Mouse (Mus musculus) forebrain, embryonic 16.5 days (tissue): ENCODE measurements around the gene Tmem115. TPM values are rescaled to one million over a fixed set of nuclear protein-coding genes. Genes with fewer than 3 reads are reported as not detected.

ENCODE experiments used
- ATAC-seq: fragments of 200-750 bp; cut with Nextera tagmentation; 2 replicates; pipeline ENCODE4 v1.8.0; 2017; ENCODE audit warnings: mild to moderate bottlenecking, moderate library complexity
- H3K27ac ChIP-seq: fragments of 300-500 bp; sonication (generic); 2 replicates; pipeline ENCODE4 v1.5.1; 2014; ENCODE audit warnings: low read length, control low read depth
- H3K27me3 ChIP-seq: fragments of 300-500 bp; sonication (generic); replicated peaks from 2 replicates; pipeline ENCODE4 v1.6.1; 2014; ENCODE audit warnings: low read length; ENCODE audit not compliant: control insufficient read depth, insufficient read depth
- H3K36me3 ChIP-seq: fragments of 300-500 bp; sonication (generic); 2 replicates; pipeline ENCODE4 v1.6.1; 2014; ENCODE audit not compliant: control insufficient read depth, insufficient read depth
- H3K4me1 ChIP-seq: fragments of 300-500 bp; sonication (generic); replicated peaks from 2 replicates; pipeline ENCODE4 v1.6.1; 2014; ENCODE audit warnings: low read length; ENCODE audit not compliant: control insufficient read depth, insufficient read depth
- H3K4me2 ChIP-seq: fragments of 300-500 bp; sonication (generic); 2 replicates; pipeline ENCODE4 v1.6.1; 2014; ENCODE audit warnings: mild to moderate bottlenecking, low read length, control low read depth
- H3K4me3 ChIP-seq: fragments of 300-500 bp; sonication (generic); replicated peaks from 2 replicates; pipeline ENCODE4 v1.5.1; 2014; ENCODE audit warnings: mild to moderate bottlenecking, low read length, control low read depth
- H3K9ac ChIP-seq: fragments of 300-500 bp; sonication (generic); replicated peaks from 2 replicates; pipeline ENCODE4 v1.6.1; 2014; ENCODE audit warnings: low read depth, low read length, control low read depth
- H3K9me3 ChIP-seq: fragments of 300-500 bp; sonication (generic); 2 replicates; pipeline ENCODE4 v1.6.1; 2016; ENCODE audit warnings: low read length; ENCODE audit not compliant: control insufficient read depth
- WGBS: fragments of 180-500 bp; shearing (Covaris S2); extraction: QIAGEN DNeasy Blood & Tissue Kit; methylation state at CpG from one replicate; pipeline ENCODE4 v1.1.7; 2014; 5-methylcytosine and 5-hydroxymethylcytosine counted together
- polyA plus RNA-seq: library from polyadenylated mRNA; unstranded; fragments of >200 nt; fragmentation: Nextera tagmentation; extraction: Ambion mirVana; gene quantifications from 2 replicates; pipeline ENCODE4 v1.2.1, GENCODE M21; 2015

Tmem115 gene
- polyA plus RNA-seq, 1 experiment from 2014 or later, result 41.9 TPM

DNA sequence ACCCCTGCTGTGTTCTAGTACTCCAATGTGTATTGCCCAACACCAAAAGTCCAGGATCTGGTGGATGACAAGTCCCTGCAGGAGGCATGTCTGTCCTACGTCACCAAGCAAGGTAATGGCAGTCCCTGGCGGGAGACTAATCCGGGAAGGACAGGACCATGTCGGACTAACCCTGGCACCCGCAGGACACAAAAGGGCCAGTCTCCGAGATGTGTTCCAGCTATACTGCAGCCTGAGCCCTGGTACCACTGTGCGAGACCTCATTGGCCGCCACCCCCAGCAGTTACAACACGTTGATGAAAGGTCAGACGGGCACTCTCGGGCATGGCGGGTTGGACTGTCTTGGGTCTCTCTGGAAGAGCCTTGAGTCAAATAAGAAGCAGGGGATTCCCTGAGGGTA lies 11.0 kb downstream of the Tmem115 start:
- no peak overlapping the region for H3K9ac ChIP-seq
- peaks cover 5% of the 10 kb centered on the region; the same call in 1 of the 2 replicates for H3K27me3 ChIP-seq
- H3K4me3 ChIP-seq, result no peak overlapping the region
- peaks cover 44% of the 10 kb centered on the region for H3K4me1 ChIP-seq
- peaks cover 12% of the 10 kb centered on the region for H3K36me3 ChIP-seq
- H3K9me3 ChIP-seq, result no peaks in the 10 kb centered on the region
- WGBS, result 93% methylated on average over 12 of the region's 12 CpGs
- no peak overlapping the region for H3K4me2 ChIP-seq
- H3K27ac ChIP-seq, result no peak overlapping the region
- ATAC-seq, result no peak

GRCm38 (mm10) chr9:107545199-107545598 lies 11.5 kb downstream of the Tmem115 start:
- no peak overlapping the region for H3K4me2 ChIP-seq
- peaks cover 44% of the 10 kb centered on the region for H3K4me1 ChIP-seq
- no peak overlapping the region for H3K4me3 ChIP-seq
- WGBS, result 84% methylated on average over 10 of the region's 10 CpGs
- H3K27me3 ChIP-seq, result peaks cover 9% of the 10 kb centered on the region; the same call in 1 of the 2 replicates
- H3K9me3 ChIP-seq, result no peaks in the 10 kb centered on the region
- no peak overlapping the region for H3K27ac ChIP-seq
- H3K9ac ChIP-seq, result no peak overlapping the region
- ATAC-seq, result no peak
- H3K36me3 ChIP-seq, result peaks cover 9% of the 10 kb centered on the region

DNA sequence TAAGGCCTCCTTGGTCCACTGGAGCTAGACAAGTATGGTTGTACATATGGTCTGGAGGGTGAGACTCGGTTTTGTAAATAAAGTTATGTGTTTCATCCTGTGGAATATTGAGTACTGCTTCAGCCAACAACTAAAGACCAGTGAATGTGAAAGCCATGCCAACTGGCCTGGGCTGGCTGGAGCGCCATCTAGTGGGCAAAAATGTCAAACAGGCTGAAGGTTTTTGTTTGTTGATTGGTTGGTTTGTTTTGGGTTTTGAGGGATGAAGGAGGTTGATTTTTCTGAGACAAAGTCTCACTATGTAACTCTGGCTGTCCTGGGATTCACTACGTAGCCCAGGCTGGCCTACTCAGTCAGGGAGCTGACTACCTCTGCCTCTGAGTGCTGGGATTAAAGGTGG lies 11.9 kb downstream of the Tmem115 start:
- H3K9me3 ChIP-seq, result no peaks in the 10 kb centered on the region
- no peak overlapping the region for H3K4me3 ChIP-seq
- no peak overlapping the region for H3K27ac ChIP-seq
- 7% methylated on average over 3 of the region's 3 CpGs for WGBS
- H3K27me3 ChIP-seq, result peaks cover 13% of the 10 kb centered on the region
- ATAC-seq, result no peak
- peaks cover 41% of the 10 kb centered on the region for H3K4me1 ChIP-seq
- no peak overlapping the region for H3K4me2 ChIP-seq
- H3K9ac ChIP-seq, result no peak overlapping the region
- H3K36me3 ChIP-seq, result peaks cover 9% of the 10 kb centered on the region

GRCm38 (mm10) chr9:107547026-107547425 lies 13.3 kb downstream of the Tmem115 start, which contains the start of gene Zmynd10:
Gene Zmynd10 (plus strand): TSS chr9:107547298.
- H3K9ac ChIP-seq, result 0 out of 2 replicates have a peak within 1 kb of the TSS, but pooled peaks have one; percentile 32
- H3K4me1 ChIP-seq, result peaks cover 46% of the 10 kb centered on the region
- peak; percentile 68 for ATAC-seq
- H3K36me3 ChIP-seq, result peaks cover 9% of the 10 kb centered on the region
- H3K4me2 ChIP-seq, result peak within 1 kb of the TSS; percentile 55
- H3K27me3 ChIP-seq, result peaks cover 23% of the 10 kb centered on the region
- no peaks in the 10 kb centered on the region for H3K9me3 ChIP-seq
- peak within 1 kb of the TSS; percentile 44 for H3K27ac ChIP-seq
- peak within 1 kb of the TSS; percentile 31 for H3K4me3 ChIP-seq
- 2% methylated on average over 20 of the region's 20 CpGs for WGBS

DNA sequence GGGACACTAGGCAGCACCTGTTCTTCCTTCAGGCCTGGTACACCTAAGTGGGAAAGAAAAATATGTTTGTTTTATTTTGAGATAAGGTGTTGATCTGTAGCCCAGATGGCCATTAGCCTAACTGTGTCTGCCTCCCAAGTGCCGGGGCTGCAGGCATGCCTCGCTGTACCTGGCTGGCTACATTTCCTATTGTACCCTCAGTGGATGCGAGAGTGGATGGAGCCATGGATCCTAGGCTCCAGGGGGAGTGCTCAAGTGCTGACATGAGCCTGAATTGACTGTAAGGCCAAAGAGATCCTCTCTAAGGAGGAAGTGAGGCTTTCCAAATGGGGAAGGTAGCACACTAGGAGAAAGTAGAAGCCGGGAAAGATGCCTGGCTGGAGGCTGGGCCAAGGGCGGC lies 14.2 kb downstream of the Tmem115 start:
- Histone ChIP-seq H3K9me3 (no peaks in the 10 kb centered on the region), H3K36me3 (peaks cover 9% of the 10 kb centered on the region), H3K4me2 (no peak overlapping the region), H3K4me3 (no peak overlapping the region), H3K27ac (no peak overlapping the region), H3K9ac (no peak overlapping the region), H3K27me3 (peaks cover 32% of the 10 kb centered on the region), H3K4me1 (peaks cover 40% of the 10 kb centered on the region)
- no peak for ATAC-seq
- 79% methylated on average over 5 of the region's 5 CpGs for WGBS

DNA sequence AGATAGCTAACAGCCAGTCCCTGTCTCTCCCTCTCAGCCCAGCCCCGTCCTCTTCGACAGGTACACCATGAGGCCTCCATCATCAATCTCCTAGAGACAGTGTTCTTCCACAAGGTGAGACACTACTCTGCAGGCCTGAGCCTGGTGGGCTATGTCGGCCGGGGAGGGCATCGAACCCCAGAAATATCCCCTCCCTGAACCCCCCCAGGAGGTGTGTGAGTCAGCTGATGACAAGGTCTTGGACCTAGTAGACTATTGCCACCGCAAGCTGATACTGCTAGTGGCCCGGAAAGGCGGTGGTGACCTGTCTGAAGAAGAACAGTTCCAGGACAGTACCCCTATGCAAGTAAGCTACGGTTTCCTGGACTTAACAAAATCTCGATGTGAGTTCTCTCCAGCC lies 15.1 kb downstream of the Tmem115 start:
- Histone ChIP-seq H3K27ac (no peak overlapping the region), H3K4me2 (no peak overlapping the region), H3K9ac (no peak overlapping the region), H3K4me3 (no peak overlapping the region), H3K4me1 (peaks cover 41% of the 10 kb centered on the region), H3K27me3 (peaks cover 32% of the 10 kb centered on the region), H3K36me3 (peaks cover 9% of the 10 kb centered on the region), H3K9me3 (no peaks in the 10 kb centered on the region)
- ATAC-seq, result no peak
- 88% methylated on average over 10 of the region's 10 CpGs for WGBS

GRCm38 (mm10) chr9:107549297-107550074 lies 15.7 kb downstream of the Tmem115 start:
- 88% methylated on average over 20 of the region's 20 CpGs for WGBS
- H3K36me3 ChIP-seq, result 0 out of 2 replicates have a peak, but pooled peaks cover 3% of the 10 kb centered on the region
- H3K27ac ChIP-seq, result no peak overlapping the region
- H3K4me1 ChIP-seq, result peaks cover 43% of the 10 kb centered on the region
- H3K4me2 ChIP-seq, result no peak overlapping the region
- H3K9me3 ChIP-seq, result no peaks in the 10 kb centered on the region
- no peak overlapping the region for H3K4me3 ChIP-seq
- ATAC-seq, result no peak
- peaks cover 32% of the 10 kb centered on the region for H3K27me3 ChIP-seq
- H3K9ac ChIP-seq, result no peak overlapping the region

DNA sequence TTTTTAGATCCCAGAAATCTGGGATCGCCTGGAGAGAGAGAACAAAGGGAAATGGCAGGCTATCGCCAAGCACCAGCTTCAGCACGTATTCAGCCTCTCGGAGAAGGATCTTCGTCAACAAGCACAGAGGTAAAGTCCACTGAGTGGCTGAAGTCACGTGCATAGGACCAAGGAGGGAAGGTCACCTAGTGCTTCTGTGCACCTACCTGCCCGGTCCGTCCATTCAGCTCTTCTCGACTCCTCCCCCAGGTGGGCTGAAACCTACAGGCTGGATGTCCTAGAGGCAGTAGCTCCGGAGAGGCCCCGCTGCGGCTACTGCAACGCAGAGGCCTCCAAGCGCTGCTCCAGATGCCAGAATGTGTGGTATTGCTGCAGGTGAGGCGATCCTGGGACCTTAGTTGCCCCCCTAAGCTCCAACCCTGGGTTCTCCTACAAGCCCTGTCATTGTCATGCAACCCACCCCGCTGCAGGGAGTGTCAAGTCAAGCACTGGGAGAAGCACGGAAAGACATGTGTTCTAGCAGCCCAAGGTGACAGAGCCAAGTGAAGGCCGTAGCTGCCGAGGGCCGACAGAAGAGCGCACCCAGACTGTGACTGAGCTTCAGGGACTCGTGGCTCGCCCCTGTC lies 16.9 kb downstream of the Tmem115 start:
- Histone ChIP-seq H3K4me3 (peak overlapping the region; percentile 45; the same call in 1 of the 2 replicates), H3K4me2 (peak overlapping the region; percentile 72), H3K36me3 (no peaks in the 10 kb centered on the region), H3K27me3 (peaks cover 32% of the 10 kb centered on the region), H3K9ac (peak overlapping the region; percentile 65), H3K27ac (no peak overlapping the region), H3K9me3 (no peaks in the 10 kb centered on the region), H3K4me1 (peaks cover 50% of the 10 kb centered on the region)
- 34% methylated on average over 23 of the region's 23 CpGs for WGBS
- ATAC-seq, result no peak

GRCm38 (mm10) chr9:107551117-107551889 lies 17.6 kb downstream of the Tmem115 start, which contains the start of gene Rassf1:
Gene Rassf1 (plus strand): TSS chr9:107551555.
- under 1% methylated on average over 63 of the region's 63 CpGs for WGBS
- peak within 1 kb of the TSS; percentile 45 for H3K4me3 ChIP-seq
- peaks cover 32% of the 10 kb centered on the region for H3K27me3 ChIP-seq
- H3K4me2 ChIP-seq, result peak within 1 kb of the TSS; percentile 72
- no peaks in the 10 kb centered on the region for H3K36me3 ChIP-seq
- ATAC-seq, result no peak
- no peak within 1 kb of the TSS for H3K27ac ChIP-seq
- H3K4me1 ChIP-seq, result peaks cover 50% of the 10 kb centered on the region
- H3K9ac ChIP-seq, result peak within 1 kb of the TSS; percentile 65
- H3K9me3 ChIP-seq, result no peaks in the 10 kb centered on the region
